ENCODE assay signal across 18 mouse cellular contexts in genomic region chr4:131435222-131435621, GRCm38 (mm10).
"Had no signal": no experiment of that assay in that cellular context is flagged by ENCODE, and none has a peak within 500 bp of the region (broad histone marks: within the 10 kb centered on the region; RNA-seq: fewer than 3 reads in every experiment).

No protein-coding gene starts in this region.

- ATAC-seq: midbrain, embryonic 16.5 days had no signal

- H3K27me3 ChIP-seq: midbrain, embryonic 12.5 days; neural tube, embryonic 13.5 days; neural tube, embryonic 15.5 days had no signal

- H3K9ac ChIP-seq: lung, embryonic 14.5 days; midbrain, embryonic 12.5 days; neural tube, embryonic 13.5 days; neural tube, embryonic 15.5 days had no signal

- H3K4me3 ChIP-seq: midbrain, embryonic 10.5 days; midbrain, embryonic 12.5 days; myocyte; neural tube, embryonic 13.5 days; neural tube, embryonic 15.5 days had no signal

- H3K36me3 ChIP-seq: midbrain, embryonic 10.5 days; midbrain, embryonic 12.5 days; neural tube, embryonic 13.5 days; neural tube, embryonic 15.5 days had no signal

- H3K4me2 ChIP-seq: lung, embryonic 14.5 days; midbrain, embryonic 12.5 days; neural tube, embryonic 13.5 days; neural tube, embryonic 15.5 days had no signal

- H3K27ac ChIP-seq: midbrain, embryonic 10.5 days; midbrain, embryonic 12.5 days; neural tube, embryonic 13.5 days; neural tube, embryonic 15.5 days had no signal

- H3K9me3 ChIP-seq: midbrain, embryonic 10.5 days; midbrain, embryonic 12.5 days; neural tube, embryonic 13.5 days; neural tube, embryonic 15.5 days had no signal

- DNase-seq: lung, adult 18-20 months; lung, embryonic 14.5 days; lung, postnatal 10 days; lung, postnatal 4 days; midbrain, embryonic 14.5 days; retina, postnatal 1 day; right cerebral cortex, postnatal 14 days; right cerebral cortex, postnatal 4 days; spleen, adult 18-20 months; thymus, adult 2 months; thymus, postnatal 25 days; thymus, postnatal 4 days had no signal
